Mouse (Mus musculus) heart, adult 9 months (tissue): ENCODE measurements around the gene Cep350.
A peak's percentile ranks its signal among the peaks of the same experiment; 100 is the strongest.
"Not testable (repeated sequence)": the region's sequence is repeated elsewhere in the genome, so short reads cannot be mapped to it uniquely, and the experiment has no call there.

Source experiments
- DNase-seq, 2 experiments: peaks; one replicate each; pipeline ENCODE4 v3.0.0; 2022; ENCODE audit warnings: low spot score in 2 of 2

The Cep350 gene

DNA sequence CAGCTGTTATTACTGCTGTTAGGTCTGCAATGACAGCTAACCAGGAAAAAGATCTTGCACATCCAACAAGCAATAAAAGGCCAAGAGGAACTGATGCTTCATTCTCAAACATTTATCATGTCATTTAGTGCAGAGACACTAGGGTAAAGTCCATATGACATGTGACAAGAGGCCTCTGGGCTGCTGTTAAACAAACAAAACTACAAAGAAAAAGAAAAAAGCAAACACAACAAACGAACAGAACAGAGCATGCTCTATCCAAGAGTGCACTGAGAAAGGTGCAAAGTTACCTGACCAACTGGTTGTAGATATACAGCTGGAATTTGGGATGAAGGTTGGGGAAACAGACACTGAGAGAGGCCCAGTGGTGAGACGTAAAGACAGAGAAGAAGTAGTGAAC, 86.2 kb downstream of the Cep350 start:
- DNase-seq, result no peak

DNA sequence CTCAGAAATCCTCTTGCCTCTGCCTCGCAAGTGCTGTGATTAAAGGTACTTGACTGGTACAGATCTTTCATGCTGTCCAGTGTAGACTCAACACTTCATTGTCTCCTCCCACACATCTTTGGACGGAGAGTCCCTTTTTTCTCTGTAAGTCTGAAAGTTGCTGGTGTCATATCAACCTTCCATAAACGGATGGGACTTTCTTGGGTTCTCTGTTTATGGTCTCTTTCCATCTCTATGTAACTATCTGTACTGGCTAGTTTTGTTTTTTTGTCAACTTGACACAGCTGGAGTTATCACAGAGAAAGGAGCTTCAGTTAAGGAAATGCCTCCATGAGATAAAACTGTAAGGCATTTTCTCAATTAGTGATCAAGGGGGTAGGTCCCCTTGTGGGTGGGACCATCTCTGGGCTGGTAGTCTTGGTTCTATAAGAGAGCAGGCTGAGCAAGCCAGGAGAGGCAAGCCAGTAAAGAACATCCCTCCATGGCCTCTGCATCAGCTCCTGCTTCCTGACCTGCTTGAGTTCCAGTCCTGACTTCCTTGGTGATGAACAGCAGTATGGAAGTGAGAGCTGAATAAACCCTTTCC, 90.3 kb downstream of the Cep350 start:
- DNase-seq, result not testable (repeated sequence)

DNA sequence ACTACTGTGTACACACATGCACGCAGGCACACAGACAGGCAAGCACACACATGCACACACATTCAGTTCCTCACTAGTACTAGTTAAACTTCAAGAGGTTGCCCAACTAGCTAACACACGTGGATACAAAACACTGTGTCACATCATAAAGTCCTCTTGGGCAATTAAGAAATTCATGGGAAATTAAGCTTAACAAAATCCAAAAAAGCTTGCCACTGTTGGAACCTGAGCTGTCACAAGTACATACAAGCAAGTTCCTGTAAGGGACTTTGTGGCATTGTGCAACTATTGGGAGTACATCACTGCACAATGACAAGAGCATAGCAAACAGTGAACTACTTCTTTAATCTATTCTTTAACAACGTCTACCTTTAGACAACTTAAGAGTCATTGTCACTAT, 93.5 kb downstream of the Cep350 start:
- no peak for DNase-seq

DNA sequence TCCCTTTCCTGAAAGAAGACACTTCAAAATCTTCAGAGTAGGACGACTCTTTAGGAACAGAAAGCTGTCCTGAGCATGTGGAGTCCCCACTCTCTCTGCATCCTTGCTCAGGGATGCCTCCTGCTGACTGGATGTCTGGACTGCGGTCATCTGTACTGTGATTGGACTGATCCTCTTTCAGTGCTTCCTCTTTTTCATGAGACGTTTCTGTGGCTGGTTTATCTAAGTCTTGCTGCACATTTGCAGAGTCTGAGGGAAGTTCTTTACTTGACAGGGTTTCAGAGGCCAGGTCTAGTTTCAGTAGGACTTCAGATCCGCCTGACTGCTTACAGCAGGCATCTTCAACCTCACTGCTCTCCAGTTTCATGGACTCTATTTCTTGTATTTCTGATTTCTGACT, 110.1 kb downstream of the Cep350 start:
- DNase-seq, result no peak

DNA sequence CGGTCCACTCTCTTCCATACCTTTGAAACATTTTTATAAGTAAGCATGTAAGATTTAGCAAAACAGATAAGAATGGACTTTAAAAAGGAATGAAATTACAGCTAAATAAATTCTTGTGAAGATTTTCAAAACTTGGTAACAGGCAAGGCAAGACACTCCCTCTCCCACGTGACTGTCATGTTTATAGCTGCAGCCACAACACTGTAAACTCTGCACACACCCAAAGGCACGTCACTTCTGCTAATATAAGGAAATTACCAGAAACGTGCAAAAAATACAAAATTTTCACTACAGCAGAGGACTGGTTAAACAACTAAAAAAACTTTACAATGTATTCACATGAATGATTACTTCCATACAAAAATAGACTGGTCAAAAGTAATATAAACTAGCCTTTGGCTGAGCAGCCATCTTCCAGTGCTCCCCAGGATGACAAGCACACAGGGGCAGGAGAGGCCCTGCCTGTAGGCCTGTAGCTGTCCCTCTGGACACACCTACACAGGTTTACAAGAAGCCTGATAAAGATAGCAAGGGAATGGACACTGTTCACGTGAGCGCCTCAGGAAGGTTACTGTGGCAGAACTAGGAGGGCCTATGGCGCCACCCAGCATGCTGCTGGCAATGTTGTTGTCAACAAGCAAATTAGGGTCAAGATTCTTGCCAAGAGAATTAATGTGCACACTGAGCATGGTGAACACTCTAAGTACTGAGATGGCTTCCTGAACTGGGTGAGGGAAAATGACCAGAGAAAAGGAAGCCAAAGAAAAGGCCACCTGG, 117.9 kb downstream of the Cep350 start:
- no peak for DNase-seq

DNA sequence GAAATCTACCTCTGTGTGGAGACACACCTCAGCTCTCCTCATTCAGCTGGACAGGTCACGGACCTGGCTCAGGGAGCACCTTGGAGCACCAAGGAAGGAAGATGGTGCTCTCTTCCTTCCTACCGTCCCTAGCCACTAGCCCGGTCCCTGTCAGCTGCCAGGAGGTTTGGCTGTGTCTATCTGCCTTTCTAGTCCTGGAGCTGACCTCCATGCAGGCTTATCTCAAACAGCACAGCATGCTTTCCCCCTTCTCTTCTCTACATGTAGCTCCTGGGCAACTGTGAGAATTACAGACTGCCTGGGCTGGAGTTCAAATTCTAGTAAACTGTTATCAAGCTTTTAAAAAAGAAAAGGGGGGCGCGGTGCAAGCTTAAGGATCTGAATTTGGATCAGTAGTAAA, 120.0 kb downstream of the Cep350 start:
- no peak for DNase-seq

DNA sequence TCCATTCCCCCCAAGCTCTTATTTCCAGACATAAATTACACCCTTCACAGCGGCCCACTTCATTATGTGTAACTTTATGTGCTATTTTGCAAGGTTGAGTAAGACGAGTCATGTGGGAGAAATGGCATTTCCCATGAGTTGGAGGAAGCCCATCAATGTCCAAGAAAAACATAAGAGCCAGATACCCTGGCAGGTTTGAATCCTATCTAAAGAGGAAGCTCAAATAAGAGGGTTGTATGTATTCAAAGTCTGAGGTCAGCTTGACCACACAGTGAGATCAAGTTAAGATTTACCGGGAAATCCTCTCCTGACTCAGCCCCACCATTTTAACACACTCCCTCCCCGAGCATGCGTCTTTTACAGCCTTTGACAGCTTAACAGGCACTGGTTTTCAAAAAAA, 128.8 kb downstream of the Cep350 start:
- DNase-seq, result no peak

DNA sequence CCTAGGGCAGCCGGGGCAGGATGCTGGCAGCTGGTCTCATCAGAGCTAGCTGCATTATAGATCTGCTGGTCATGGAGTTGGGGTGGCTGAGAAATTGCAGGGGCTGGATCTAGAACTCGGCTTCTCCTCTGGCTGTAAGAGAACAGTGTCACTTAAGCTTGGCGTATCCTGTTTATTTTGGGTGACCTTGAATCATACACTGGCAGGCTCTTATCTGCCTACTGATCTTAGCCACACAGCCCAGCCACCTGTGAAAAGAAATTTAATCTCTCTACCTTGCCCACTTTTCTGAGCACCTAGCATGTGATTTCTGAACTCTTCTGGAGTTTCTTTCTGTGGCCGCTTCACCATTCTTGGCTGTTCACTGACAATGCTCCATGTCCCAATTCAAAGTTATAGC, 129.5 kb downstream of the Cep350 start:
- no peak for DNase-seq

DNA sequence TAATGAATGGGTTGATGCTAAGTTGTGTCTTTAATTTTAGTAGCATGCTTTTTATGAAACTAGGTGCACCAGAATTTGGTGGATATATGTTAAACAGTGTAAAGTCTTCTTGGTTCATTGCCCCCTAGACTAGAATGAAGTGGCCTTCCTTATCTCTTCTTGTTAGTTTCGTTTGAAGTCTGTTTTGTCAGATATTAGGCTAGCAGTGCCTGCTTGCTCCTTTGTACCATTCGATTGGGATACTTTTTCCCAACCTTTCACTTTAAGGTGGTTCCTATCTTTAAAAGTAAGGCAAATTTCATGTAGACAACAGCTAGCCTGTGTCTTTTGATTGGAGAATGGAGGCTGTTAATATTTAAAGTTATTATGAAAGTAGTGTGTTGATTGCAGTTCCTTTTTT, 137.4 kb downstream of the Cep350 start:
- DNase-seq, result no peak

DNA sequence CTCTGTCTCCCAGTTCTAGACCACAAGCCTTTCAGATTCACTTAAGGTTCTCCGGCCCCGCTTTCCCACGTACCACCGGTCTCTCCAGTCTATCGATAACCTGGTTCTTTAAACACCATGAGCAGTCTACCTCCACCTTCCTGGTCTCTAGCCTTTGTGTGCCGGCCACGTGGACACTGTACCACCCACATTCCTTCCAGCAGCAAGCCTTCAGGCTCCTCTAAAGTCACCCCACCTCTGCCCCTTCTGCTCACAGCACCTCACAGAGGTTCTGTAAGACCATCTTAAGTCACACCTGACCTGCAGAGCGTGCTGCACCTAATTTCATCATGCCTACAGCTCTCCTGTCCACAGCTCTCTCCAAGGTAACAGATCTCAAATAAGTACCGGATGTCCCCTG, 139.4 kb downstream of the Cep350 start:
- no peak for DNase-seq

DNA sequence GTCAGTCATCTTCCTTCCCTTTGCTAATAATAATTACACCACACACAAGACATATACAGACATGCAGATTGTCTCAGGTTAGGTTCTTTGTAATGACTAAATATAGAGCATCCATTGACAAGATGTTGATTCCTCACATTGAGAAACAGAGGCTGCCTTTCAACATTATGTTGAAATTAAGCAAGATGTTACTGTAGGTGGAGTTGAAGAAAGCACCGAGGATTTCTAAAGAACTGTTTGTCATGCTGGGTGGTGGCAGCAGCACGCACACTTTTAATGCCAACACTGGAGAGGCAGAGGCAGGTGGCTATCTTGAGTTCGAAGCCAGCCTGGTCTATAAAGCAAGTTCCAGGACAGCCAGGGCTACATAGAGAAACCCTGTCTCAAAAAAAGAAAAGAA, 141.1 kb downstream of the Cep350 start:
- DNase-seq, result no peak

DNA sequence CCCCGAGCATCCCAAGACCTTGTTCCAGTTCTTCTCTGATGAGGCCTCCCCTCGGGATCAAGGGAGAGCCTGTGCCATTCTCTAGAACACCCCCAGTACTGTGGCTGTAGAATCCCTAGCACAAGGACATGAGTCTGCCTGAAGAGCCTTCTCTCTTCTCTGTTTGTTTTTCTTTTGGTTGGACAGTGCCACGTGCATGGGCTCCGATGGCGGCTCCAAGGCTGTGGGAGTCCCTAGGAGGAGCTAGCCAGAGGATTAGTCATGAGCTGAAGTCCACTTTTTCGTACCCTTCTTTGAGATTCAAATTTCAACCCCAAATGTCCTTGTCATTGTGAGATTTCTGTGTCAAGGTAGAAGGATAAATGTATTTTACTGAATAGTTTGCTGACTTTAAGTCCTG, 142.2 kb downstream of the Cep350 start:
- DNase-seq, result no peak

DNA sequence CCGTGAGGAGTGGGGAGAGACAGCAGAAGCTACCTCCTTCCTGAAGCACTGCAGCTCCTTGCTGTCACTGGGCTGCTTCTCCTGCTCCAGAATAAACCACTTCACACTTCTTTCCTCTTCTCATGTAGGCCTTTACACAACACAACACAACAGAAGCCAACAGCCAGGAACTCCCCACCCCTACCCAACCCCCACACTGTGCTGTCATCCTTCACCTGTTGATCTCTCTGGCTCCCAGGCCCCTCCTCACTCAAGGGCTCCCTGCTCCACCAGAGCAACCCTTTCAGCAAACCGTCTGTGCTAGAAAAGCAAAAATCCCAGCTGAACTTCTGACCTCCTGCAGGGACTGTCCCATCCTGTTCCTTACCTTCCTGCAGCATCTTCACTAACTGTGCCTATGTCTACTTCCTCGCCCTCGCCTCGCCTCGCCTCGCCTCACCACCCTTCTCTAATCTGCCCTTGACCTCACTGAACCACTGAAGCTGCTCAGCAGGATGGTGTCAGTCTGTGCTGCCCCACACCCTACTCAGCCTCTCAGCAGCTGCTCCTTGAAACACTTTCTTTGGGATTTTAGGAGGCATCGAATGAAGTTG, 145.3 kb downstream of the Cep350 start:
- no peak for DNase-seq

DNA sequence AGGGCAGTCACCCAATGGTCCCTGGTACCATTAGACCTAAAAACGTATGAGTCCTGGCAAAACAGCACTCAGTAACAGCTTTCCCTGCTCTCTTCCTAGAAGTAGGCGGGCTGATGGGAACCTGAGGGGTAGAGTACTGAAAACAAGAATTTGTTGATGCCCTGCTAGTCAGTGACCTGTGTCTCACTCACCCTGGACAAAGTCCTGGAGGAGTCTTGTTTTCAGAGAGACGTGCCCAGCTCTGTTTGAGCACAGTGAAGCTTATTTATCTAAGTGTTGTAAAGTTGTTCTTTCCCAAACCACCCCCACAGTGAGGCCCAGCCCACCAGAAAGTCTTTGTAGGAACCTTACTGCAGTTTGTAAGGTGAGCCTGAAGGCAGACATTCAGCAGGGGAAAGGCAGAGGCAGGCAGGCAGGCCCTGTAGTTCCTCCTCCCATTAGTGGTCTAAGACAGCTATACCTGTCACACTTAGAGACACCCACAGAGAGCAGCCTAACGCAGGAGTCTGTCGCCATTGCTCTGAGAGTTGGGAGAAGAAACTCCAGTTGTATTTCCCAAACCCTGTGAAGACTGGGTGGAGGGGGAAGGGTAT, 146.2 kb downstream of the Cep350 start:
- DNase-seq, result no peak

DNA sequence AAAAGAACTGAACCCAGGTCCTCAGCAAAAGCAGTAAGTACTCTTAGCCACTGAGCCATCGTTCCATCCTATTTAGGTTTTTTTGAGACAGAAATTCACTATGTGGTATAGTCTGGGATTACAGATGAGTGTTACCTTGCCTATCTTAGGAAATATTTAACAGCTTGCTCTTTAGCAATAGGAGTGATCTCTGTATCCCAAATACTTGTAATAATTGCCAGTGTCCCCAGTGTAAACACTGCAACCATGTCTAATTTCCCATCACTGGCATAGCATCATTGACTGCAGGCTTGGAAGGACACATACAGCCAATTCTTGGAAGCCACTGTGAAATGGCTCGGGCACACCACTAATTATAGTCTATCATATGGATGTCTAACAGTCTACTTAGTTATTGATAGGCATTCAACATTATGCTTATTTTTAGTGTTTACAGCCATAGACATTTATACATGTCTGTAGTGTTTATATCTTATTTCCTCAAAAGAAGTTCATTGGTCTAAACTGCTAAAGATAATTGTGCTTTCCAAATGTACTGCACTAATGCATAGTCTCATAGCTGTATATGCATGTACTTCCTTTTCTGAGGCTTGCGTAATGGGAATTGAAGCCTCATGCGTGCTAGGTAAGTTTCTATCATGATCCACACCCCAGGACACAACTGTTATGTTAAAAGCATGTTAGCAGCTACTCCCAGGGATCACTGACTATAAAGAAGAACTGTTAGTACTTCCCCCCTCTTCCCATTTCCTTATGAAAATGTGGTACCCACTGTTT, 146.9 kb downstream of the Cep350 start:
- no peak for DNase-seq

DNA sequence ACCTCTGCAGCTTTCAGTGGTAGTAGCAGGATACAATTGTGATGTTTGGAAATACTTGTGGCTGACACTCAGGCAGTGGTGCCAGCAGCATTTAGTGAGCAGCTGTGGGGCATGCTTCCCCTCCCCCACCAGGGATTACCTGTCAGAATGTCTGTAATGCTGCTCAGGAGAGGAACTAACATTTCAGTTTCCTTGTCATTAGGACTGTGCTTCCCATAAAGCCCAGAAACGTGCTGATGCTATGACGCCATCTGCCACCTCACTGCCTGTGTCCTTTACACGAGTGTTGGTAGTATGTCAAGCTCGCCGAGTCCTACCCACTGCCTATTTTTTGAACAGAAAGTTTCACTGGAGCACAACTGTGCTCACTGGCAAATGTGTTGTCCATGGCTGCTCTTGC, 152.4 kb downstream of the Cep350 start:
- DNase-seq, result no peak

DNA sequence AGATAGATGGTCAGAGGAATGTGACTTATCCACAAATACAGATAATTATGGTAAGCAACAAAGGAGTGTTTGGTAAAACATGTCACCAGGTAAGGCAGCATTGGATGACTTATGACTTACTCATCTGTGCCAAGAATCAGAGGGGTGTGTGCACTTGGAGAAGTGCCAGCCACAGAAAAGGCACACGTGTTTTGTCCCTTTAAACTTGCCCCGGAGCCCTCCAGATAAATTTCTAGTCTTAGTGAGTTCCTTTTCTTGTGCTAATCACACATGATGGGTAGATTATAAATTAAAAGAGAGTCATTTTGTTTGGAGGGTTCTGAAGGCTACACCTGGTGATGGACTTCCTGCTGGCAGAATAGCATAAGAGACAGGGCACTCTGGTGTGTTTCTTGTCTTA, 156.9 kb downstream of the Cep350 start:
- no peak for DNase-seq

DNA sequence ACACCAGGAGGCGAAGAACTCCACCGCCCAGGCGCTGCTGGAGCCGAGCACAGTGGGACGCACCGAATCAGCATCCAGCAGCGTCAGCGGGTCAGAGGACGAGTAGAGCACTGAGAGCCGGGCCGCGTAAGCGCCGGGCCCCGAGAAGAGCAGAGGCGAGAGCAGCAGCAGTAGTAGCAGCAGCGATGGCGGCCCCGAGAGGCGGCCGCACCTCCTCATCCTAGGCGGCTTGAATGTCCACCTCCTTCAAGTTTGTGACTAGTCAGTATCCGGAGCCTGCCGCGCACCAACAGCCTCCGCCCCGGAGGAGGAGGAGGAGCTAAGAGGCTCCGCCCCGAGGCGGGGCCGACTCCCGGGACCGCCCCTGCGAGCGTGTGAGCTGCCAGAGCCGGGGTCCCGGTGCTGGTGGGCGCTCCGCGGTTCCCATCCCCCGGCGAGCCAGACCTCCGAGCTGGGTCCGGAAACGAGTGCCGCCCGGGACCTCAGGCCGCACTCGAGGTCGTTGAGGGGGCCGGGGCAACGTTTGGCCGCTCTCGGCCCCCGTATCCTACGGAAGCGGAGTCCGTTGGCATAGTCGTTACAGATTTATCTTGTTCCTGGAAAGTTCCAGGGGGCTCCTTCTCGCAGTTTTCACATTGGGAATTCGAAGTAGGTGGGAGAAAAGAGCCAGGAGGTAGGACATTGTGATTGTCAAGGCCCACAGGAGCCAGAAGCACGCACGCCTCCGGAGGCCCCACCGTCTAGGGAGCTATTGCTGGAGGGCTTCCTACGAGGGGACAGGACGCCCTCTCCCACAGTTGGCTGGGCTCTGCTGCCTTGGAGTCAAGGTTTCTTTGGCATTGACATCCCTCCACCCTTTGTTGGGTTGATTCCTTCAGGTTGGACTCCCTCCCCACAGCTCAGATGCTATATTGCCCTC, 160.2 kb downstream of the Cep350 start, which contains the start of gene Qsox1:
TSS of gene Qsox1 (minus strand) at position 309 of the 919 bp plus-strand sequence.
- peak; percentile 87 to 88 for DNase-seq

DNA sequence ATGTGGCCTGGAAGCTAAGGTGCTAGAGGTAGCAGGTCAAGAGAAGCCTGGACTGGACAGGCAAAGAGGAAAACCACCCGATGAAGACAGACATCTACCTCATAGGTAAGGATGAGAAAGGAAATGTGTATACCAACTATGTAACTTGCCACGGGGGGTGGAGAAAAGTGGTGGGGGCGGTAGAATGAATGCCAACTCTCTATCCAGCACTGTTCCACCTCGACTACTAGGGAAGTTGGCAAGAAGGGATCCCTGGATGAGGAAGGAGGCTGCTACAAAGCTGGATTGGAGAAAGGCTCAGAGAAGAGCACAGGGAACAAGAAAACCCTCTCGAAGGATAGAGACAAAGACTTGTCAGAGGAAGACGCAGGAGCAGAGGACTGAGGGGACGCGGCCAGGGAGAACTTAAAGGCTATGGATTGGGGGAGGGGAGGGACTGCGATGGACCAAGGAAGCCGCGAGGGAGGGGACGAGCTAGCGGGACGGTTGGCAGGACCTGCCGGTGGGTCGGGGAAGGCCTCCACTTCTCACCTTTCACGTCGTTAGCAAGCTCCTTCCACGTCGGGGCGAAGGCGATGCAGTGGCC, 161.0 kb downstream of the Cep350 start:
- DNase-seq, result no peak

DNA sequence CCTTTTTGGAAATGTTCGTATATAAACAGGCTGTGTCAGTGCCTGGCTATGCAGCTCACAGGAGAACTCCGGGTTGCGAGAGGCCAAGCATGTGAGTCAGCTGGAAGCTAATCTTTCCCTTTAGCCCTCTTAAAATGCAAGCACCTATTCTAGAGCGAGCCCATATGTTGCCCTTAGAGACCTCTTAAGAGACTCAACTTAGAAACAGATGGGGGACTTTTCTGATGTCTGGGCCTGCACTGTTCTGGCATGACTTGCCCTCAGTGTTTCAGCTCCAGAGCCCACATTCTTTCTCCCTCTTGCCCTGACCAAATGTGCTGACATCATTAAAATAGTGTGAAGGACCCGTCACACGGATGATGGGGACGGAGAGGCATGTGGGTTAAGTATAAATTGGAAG, 162.4 kb downstream of the Cep350 start:
- DNase-seq, result peak; percentile 28 to 45
